Mouse (Mus musculus): ENCODE data around the gene Nrd1. TPM values are rescaled to one million over a fixed set of nuclear protein-coding genes. Genes with fewer than 3 reads are reported as not detected.
A peak's percentile ranks its signal among the peaks of the same experiment; 100 is the strongest.

Nrd1 gene
- polyA plus RNA-seq, 1 experiment from 2014 or later, result 73.6 TPM

DNA sequence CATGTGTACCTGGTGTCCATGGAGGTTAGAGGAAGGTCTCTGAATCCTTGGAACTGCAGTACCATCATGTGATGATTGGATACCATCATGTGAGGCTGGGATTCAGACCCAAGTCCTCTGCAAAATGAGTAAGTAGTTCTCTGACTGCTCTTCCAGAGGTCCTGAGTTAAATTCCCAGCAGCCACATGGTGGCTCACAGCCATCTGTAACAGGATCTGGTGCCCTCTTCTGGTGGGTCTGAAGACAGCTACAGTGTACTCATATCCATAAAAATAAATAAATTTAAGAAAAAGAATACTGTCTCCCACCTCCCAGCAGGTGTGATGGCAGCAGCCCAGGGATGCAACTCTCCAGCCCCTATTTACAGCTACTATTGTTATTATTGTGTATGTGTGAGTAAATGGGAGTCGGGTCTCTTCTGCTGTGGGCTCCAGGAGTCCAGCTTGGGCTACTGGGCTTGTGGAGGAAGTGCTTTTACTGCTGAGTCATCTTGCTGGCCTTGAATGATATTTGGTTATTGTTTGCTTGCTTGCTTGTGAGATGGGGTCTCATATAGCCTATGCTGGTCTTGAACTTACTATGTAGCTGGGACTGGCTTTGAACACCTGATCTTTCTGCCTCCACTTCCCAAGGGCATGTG lies 13.5 kb upstream of the Nrd1 start:
- H3K27me3 ChIP-seq (ENCODE audit: control insufficient read depth, insufficient read depth, low read depth, low read length), result no peaks in the 10 kb centered on the region
- 74% methylated on average over 1 of the region's 1 CpGs for WGBS
- H3K27ac ChIP-seq (ENCODE audit: low read length), result no peak overlapping the region
- H3K4me2 ChIP-seq (ENCODE audit: low read length), result no peak overlapping the region
- H3K9ac ChIP-seq (ENCODE audit: low read depth, low read length), result no peak overlapping the region
- H3K4me3 ChIP-seq (ENCODE audit: low read depth, low read length), result no peak overlapping the region
- no peak for ATAC-seq
- H3K36me3 ChIP-seq (ENCODE audit: control insufficient read depth, insufficient read depth, low read length), result no peaks in the 10 kb centered on the region
- no peaks in the 10 kb centered on the region for H3K4me1 ChIP-seq (ENCODE audit: control insufficient read depth, insufficient read depth, low read length)
- no peaks in the 10 kb centered on the region for H3K9me3 ChIP-seq (replicated peaks; ENCODE audit: control insufficient read depth, low read length, poor library complexity, severe bottlenecking)

DNA sequence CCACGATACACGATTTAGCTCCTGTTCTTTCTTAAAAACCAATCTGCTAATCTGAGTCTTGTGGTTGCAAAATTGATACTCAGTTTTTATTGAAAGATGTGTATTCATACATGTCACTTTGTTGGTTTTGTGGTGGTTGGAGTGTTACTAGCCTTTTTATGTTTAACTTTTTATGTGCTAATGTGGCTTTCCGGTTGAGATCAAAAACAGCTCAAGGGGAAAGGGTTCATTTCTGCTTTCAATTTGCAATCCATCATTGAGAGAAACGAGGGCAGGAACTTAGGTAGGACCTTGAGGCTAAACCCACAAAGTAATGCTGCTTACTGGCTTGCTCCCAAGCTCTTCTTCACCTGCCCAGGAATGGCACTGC lies 13.0 kb upstream of the Nrd1 start:
- 81% methylated on average over 4 of the region's 4 CpGs for WGBS
- H3K4me2 ChIP-seq (ENCODE audit: low read length), result no peak overlapping the region
- no peak overlapping the region for H3K4me3 ChIP-seq (ENCODE audit: low read depth, low read length)
- no peak overlapping the region for H3K9ac ChIP-seq (ENCODE audit: low read depth, low read length)
- no peak overlapping the region for H3K27ac ChIP-seq (ENCODE audit: low read length)
- H3K4me1 ChIP-seq (ENCODE audit: control insufficient read depth, insufficient read depth, low read length), result no peaks in the 10 kb centered on the region
- no peaks in the 10 kb centered on the region for H3K27me3 ChIP-seq (ENCODE audit: control insufficient read depth, insufficient read depth, low read depth, low read length)
- no peaks in the 10 kb centered on the region for H3K36me3 ChIP-seq (ENCODE audit: control insufficient read depth, insufficient read depth, low read length)
- no peaks in the 10 kb centered on the region for H3K9me3 ChIP-seq (replicated peaks; ENCODE audit: control insufficient read depth, low read length, poor library complexity, severe bottlenecking)
- ATAC-seq, result no peak

DNA sequence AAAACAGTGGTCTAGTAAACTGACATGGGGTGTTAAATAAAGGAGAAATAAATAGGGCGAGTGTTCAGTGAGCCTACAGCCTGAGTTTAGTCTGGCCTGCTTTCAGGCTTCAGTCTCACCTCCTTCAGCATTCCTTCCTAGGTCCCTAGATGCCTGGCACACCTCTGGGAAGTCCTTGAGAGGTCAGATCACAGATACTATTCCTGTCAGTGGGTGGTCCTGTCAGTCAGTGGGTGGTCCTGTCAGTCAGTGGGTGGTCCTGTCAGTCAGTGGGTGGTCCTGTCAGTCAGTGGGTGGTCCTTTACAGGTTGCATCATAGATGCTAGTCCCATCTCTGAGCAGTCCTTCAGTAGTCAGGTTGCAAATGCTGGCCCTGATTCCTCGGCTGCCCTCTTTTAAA lies 11.0 kb upstream of the Nrd1 start:
- no peaks in the 10 kb centered on the region for H3K36me3 ChIP-seq (ENCODE audit: control insufficient read depth, insufficient read depth, low read length)
- no peak overlapping the region for H3K4me2 ChIP-seq (ENCODE audit: low read length)
- no peak overlapping the region for H3K4me3 ChIP-seq (ENCODE audit: low read depth, low read length)
- WGBS, result 62% methylated on average over 2 of the region's 2 CpGs
- no peaks in the 10 kb centered on the region for H3K27me3 ChIP-seq (ENCODE audit: control insufficient read depth, insufficient read depth, low read depth, low read length)
- no peak for ATAC-seq
- no peaks in the 10 kb centered on the region for H3K9me3 ChIP-seq (replicated peaks; ENCODE audit: control insufficient read depth, low read length, poor library complexity, severe bottlenecking)
- no peaks in the 10 kb centered on the region for H3K4me1 ChIP-seq (ENCODE audit: control insufficient read depth, insufficient read depth, low read length)
- no peak overlapping the region for H3K9ac ChIP-seq (ENCODE audit: low read depth, low read length)
- H3K27ac ChIP-seq (ENCODE audit: low read length), result no peak overlapping the region

DNA sequence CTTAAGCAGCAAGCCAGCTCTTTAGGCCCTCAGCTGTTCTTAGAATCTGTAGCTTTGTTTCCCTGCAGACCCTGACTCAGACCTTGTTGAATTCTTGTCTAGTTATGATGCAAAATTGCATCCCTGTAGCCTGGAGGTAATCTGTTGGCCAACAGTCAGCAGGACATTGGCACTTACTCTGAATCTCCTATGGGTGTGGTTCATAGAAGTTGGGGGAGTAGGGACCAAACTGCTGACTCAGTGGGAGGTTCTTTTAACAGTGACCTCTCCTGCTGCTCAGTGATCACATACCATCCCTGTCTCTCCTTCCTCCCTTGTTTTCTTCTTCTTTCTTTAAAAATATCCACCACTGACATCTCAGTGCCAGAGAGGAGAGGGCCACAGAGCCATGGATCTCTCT lies 10.4 kb upstream of the Nrd1 start:
- ATAC-seq, result no peak
- no peaks in the 10 kb centered on the region for H3K36me3 ChIP-seq (ENCODE audit: control insufficient read depth, insufficient read depth, low read length)

DNA sequence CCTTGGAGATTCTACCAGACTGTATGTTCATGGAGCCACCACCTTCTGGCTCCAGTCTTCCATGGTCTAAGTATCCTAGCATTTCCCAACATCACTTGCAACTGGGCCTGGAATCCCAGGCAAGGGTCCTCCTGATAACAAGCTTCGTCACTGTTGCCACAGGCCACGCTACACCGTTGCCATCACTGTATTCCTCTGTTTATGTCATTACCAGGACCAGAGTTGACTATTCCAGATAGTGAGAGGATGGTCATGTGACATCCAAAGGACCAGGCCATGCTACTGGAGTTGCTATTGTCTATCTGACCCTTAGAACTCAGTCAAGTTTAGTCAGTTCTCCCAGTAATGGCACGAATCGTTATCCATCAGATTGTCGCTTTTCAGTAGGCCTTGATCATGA lies 9.9 kb upstream of the Nrd1 start:
- Histone ChIP-seq H3K9me3 (replicated peaks; ENCODE audit: control insufficient read depth, low read length, poor library complexity, severe bottlenecking) (no peaks in the 10 kb centered on the region), H3K36me3 (ENCODE audit: control insufficient read depth, insufficient read depth, low read length) (no peaks in the 10 kb centered on the region), H3K27me3 (ENCODE audit: control insufficient read depth, insufficient read depth, low read depth, low read length) (no peaks in the 10 kb centered on the region), H3K4me3 (ENCODE audit: low read depth, low read length) (no peak overlapping the region), H3K4me2 (ENCODE audit: low read length) (no peak overlapping the region), H3K27ac (ENCODE audit: low read length) (no peak overlapping the region), H3K9ac (ENCODE audit: low read depth, low read length) (no peak overlapping the region), H3K4me1 (ENCODE audit: control insufficient read depth, insufficient read depth, low read length) (no peaks in the 10 kb centered on the region)
- no peak for ATAC-seq
- WGBS, result 91% methylated on average over 6 of the region's 6 CpGs

More for the DNA sequence above, 10.4 kb upstream of the Nrd1 start:
- H3K4me1 ChIP-seq (ENCODE audit: control insufficient read depth, insufficient read depth, low read length), result no peaks in the 10 kb centered on the region
- H3K27ac ChIP-seq (ENCODE audit: low read length), result no peak overlapping the region
- no peak overlapping the region for H3K4me2 ChIP-seq (ENCODE audit: low read length)
- no peaks in the 10 kb centered on the region for H3K9me3 ChIP-seq (replicated peaks; ENCODE audit: control insufficient read depth, low read length, poor library complexity, severe bottlenecking)
- H3K4me3 ChIP-seq (ENCODE audit: low read depth, low read length), result no peak overlapping the region
- H3K9ac ChIP-seq (ENCODE audit: low read depth, low read length), result no peak overlapping the region
- H3K27me3 ChIP-seq (ENCODE audit: control insufficient read depth, insufficient read depth, low read depth, low read length), result no peaks in the 10 kb centered on the region

DNA sequence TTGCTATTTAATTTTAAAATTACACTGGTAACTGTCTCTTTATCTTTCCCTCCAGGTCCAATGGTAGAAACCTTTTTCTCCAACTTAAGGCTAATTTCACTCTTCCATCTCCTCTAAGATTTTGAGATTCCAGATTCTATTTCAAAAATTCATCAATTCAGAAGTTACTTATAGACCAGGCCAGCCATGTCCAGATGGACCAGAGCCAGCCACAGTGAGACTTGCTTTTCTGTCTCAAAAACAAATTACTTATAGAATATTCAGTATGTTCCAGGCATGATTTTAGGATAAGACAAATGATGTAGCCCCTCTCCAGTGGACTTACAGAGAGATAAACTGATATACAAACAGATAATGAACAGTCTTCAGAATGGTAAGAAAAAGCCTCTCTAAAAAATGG lies 8.6 kb upstream of the Nrd1 start:
- Histone ChIP-seq H3K9me3 (replicated peaks; ENCODE audit: control insufficient read depth, low read length, poor library complexity, severe bottlenecking) (no peaks in the 10 kb centered on the region), H3K4me2 (ENCODE audit: low read length) (no peak overlapping the region), H3K27me3 (ENCODE audit: control insufficient read depth, insufficient read depth, low read depth, low read length) (no peaks in the 10 kb centered on the region), H3K4me1 (ENCODE audit: control insufficient read depth, insufficient read depth, low read length) (no peaks in the 10 kb centered on the region), H3K4me3 (ENCODE audit: low read depth, low read length) (no peak overlapping the region), H3K9ac (ENCODE audit: low read depth, low read length) (no peak overlapping the region), H3K27ac (ENCODE audit: low read length) (no peak overlapping the region), H3K36me3 (ENCODE audit: control insufficient read depth, insufficient read depth, low read length) (no peaks in the 10 kb centered on the region)
- ATAC-seq, result no peak

DNA sequence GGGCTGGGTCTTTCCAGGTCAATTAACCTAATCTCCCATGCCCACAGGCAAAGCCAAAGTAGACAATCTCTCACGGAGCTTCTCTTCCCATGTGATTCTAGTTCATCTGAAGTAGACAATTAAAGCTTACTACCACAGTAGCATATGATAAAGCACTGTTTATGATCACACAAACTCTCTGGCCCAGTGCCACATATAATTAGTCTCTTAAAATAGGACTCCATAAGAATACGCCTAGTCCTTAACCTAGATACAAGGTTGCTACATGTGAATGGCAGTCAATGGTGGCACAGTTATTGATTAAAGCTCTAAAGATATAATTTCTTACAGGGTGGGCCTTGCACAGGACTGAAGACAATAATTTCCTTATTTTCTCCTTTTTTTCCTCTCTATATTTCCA lies 7.5 kb upstream of the Nrd1 start:
- 51% methylated on average over 2 of the region's 2 CpGs for WGBS
- Histone ChIP-seq H3K36me3 (ENCODE audit: control insufficient read depth, insufficient read depth, low read length) (no peaks in the 10 kb centered on the region), H3K27me3 (ENCODE audit: control insufficient read depth, insufficient read depth, low read depth, low read length) (no peaks in the 10 kb centered on the region), H3K4me3 (ENCODE audit: low read depth, low read length) (no peak overlapping the region), H3K27ac (ENCODE audit: low read length) (no peak overlapping the region), H3K9ac (ENCODE audit: low read depth, low read length) (no peak overlapping the region), H3K4me1 (ENCODE audit: control insufficient read depth, insufficient read depth, low read length) (no peaks in the 10 kb centered on the region), H3K4me2 (ENCODE audit: low read length) (no peak overlapping the region), H3K9me3 (replicated peaks; ENCODE audit: control insufficient read depth, low read length, poor library complexity, severe bottlenecking) (no peaks in the 10 kb centered on the region)
- no peak for ATAC-seq

DNA sequence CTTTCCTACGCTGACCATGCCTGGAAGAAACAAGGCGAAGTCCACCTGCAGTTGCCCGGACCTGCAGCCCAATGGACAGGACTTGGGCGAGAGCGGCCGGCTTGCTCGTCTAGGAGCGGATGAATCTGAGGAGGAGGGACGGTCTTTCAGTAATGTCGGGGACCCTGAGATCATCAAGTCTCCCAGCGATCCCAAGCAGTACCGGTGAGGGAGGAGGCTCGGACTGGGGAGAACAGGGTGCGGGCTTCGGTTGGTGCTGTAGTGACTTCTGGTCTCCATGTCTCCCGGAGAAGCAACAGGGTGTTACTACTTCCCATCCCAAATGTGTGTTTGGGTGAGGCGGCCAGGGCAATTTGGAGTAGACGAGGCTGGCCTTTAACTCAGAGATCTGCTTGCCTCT lies 506 bp downstream of the Nrd1 start:
- ATAC-seq, result no peak; the same call in 1 of the 2 replicates
- under 1% methylated on average over 18 of the region's 18 CpGs for WGBS

DNA sequence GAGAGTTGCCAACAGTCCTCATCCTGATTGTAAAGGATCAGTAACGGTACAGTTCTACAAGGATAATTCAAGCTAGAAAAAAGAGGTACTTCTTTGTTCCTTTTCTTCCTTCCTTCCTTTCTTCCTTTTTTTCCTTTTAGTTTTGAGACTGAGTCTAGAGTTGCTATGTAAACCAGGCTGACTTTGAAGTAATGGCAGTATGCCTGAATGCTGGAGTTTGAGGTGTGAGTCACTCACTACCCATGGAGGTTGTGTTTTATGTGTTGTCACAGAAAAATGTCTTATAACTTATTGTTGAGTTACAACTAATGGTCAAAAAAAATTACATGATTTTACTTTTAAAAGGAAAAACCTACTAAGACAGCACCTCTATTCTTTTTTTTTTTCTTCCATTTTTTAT lies 7.6 kb downstream of the Nrd1 start:
- no peak overlapping the region for H3K4me2 ChIP-seq (ENCODE audit: low read length)
- 86% methylated on average over 1 of the region's 1 CpGs for WGBS
- no peak for ATAC-seq
- H3K27me3 ChIP-seq (ENCODE audit: control insufficient read depth, insufficient read depth, low read depth, low read length), result no peaks in the 10 kb centered on the region
- peaks cover 13% of the 10 kb centered on the region for H3K4me1 ChIP-seq (ENCODE audit: control insufficient read depth, insufficient read depth, low read length)
- H3K9me3 ChIP-seq (replicated peaks; ENCODE audit: control insufficient read depth, low read length, poor library complexity, severe bottlenecking), result no peaks in the 10 kb centered on the region
- no peak overlapping the region for H3K4me3 ChIP-seq (ENCODE audit: low read depth, low read length)
- H3K9ac ChIP-seq (ENCODE audit: low read depth, low read length), result no peak overlapping the region
- no peaks in the 10 kb centered on the region for H3K36me3 ChIP-seq (ENCODE audit: control insufficient read depth, insufficient read depth, low read length)
- H3K27ac ChIP-seq (ENCODE audit: low read length), result no peak overlapping the region

More for the DNA sequence above, 506 bp downstream of the Nrd1 start:
- H3K4me2 ChIP-seq (ENCODE audit: low read length), result peak overlapping the region; percentile 72
- peaks cover 37% of the 10 kb centered on the region for H3K4me1 ChIP-seq (ENCODE audit: control insufficient read depth, insufficient read depth, low read length)
- H3K9ac ChIP-seq (ENCODE audit: low read depth, low read length), result peak overlapping the region; percentile 88
- no peaks in the 10 kb centered on the region for H3K36me3 ChIP-seq (ENCODE audit: control insufficient read depth, insufficient read depth, low read length)
- H3K27me3 ChIP-seq (ENCODE audit: control insufficient read depth, insufficient read depth, low read depth, low read length), result no peaks in the 10 kb centered on the region
- peak overlapping the region; percentile 89 for H3K27ac ChIP-seq (ENCODE audit: low read length)
- no peaks in the 10 kb centered on the region for H3K9me3 ChIP-seq (replicated peaks; ENCODE audit: control insufficient read depth, low read length, poor library complexity, severe bottlenecking)
- peak overlapping the region; percentile 93 for H3K4me3 ChIP-seq (ENCODE audit: low read depth, low read length)
